Mouse (Mus musculus): ENCODE measurements at regions not wholly inside any gene's neighbourhood (a gene's known extent, or its start where the extent isn't known, plus 50 kb on each side); places are given as distances from the start of the nearest gene placed in this dataset.

DNA sequence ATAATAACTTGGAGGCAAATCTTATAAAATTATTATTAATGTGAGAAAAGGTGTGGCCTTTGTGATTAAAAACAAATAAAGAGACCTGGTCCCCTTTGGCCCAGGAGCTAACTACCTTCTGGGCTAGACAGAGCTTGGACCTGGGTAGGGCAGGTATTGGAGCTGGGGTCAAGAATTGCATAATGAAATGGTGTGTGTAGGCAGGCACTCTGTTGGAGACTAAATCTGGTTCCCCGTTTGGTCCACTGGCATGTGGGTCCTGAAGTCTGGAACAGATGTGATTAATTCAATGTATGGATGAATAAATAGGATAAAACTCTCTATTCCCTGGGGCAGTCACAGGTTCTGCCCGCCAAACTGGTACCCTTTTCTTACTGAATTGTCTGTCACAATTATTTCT is 301.3 kb upstream of the Clnk start:
- Histone ChIP-seq H3K9me3 (ENCODE audit: control insufficient read depth, low read length) (no peaks in the 10 kb centered on the region), H3K27me3 (replicated peaks; ENCODE audit: control insufficient read depth, insufficient read depth, low read length) (no peaks in the 10 kb centered on the region), H3K4me2 (ENCODE audit: low read depth, low read length) (no peak overlapping the region), H3K36me3 (ENCODE audit: control insufficient read depth, insufficient read depth, low read length) (no peaks in the 10 kb centered on the region), H3K9ac (ENCODE audit: low read depth, low read length) (no peak overlapping the region), H3K4me3 (ENCODE audit: low read depth, low read length) (no peak overlapping the region), H3K4me1 (ENCODE audit: control insufficient read depth, insufficient read depth, low read length) (no peaks in the 10 kb centered on the region), H3K27ac (replicated peaks; ENCODE audit: low read depth, low read length) (no peak overlapping the region)
- WGBS, result 35% methylated on average over 2 of the region's 2 CpGs
- ATAC-seq (ENCODE audit: low read depth), result no peak
- no peak for DNase-seq (ENCODE audit: low spot score)

DNA sequence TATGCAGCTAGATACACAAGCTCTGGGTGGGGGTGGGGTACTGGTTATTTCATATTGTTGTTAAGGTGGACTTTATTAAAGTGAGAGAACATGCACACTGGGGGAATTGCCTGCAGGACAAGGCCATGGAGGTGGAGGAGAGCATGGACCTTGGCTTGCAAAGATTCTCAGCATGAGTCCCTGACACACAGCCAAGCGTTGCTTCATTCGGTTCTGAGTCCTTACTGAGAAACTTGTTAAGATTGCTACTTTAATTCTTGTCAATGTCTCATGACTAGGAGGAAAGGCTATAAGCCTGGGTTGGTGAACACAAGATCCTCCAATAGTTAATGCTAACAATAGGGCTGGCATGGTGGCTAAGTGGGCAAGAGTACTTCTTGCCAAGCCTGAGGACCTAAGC is 300.3 kb upstream of the Clnk start:
- no peak overlapping the region for H3K27ac ChIP-seq (replicated peaks; ENCODE audit: low read depth, low read length)
- no peak for DNase-seq (ENCODE audit: low spot score)
- no peak overlapping the region for H3K9ac ChIP-seq (ENCODE audit: low read depth, low read length)
- H3K4me3 ChIP-seq (ENCODE audit: low read depth, low read length), result no peak overlapping the region
- no peak overlapping the region for H3K4me2 ChIP-seq (ENCODE audit: low read depth, low read length)
- no peaks in the 10 kb centered on the region for H3K9me3 ChIP-seq (ENCODE audit: control insufficient read depth, low read length)
- no peaks in the 10 kb centered on the region for H3K36me3 ChIP-seq (ENCODE audit: control insufficient read depth, insufficient read depth, low read length)
- WGBS, result 98% methylated on average over 2 of the region's 2 CpGs
- ATAC-seq (ENCODE audit: low read depth), result no peak
- H3K4me1 ChIP-seq (ENCODE audit: control insufficient read depth, insufficient read depth, low read length), result no peaks in the 10 kb centered on the region
- H3K27me3 ChIP-seq (replicated peaks; ENCODE audit: control insufficient read depth, insufficient read depth, low read length), result no peaks in the 10 kb centered on the region

DNA sequence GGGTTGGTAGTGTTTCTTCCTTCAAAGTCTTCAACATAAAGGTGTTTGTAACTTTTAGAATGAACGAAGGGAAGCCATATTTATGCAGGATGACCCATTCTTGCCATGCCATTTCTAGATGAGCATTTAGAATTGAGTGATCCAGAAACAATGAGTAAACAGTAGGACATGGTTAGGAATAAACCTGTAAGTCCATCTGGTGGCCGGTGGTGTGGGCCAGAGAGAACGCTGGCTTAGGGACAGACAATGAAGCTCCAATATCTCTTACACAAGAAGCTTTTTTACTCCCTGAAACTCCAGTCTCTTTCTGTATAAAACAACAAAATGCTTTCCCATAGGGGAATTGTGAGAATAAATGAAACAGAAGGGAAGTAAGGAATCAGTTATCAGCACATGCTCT is 296.9 kb upstream of the Clnk start:
- no peak for ATAC-seq (ENCODE audit: low read depth)
- no peak overlapping the region for H3K4me2 ChIP-seq (ENCODE audit: low read depth, low read length)
- 95% methylated on average over 3 of the region's 3 CpGs for WGBS

DNA sequence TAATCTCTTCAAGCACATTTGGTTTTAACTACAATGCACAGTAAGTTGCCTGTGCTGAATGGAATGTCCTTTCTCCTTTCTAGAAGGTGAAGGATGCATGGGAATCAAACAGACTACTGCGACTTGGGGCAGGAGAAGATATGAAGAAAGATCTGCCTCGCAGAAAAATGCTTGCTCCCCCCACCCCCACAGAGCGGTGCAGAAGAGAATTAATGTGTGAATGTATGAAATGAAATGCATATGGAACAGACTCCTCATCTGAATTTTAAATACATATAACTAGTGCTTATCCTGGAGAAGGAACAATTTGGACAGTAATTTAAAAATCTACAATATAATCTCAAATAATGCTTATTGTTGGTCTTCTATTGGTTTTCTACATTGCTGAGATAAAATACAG is 283.0 kb upstream of the Clnk start:
- Histone ChIP-seq H3K9me3 (ENCODE audit: control insufficient read depth, low read length) (no peaks in the 10 kb centered on the region), H3K4me3 (ENCODE audit: low read depth, low read length) (no peak overlapping the region), H3K27me3 (replicated peaks; ENCODE audit: control insufficient read depth, insufficient read depth, low read length) (no peaks in the 10 kb centered on the region), H3K27ac (replicated peaks; ENCODE audit: low read depth, low read length) (no peak overlapping the region), H3K4me1 (ENCODE audit: control insufficient read depth, insufficient read depth, low read length) (no peaks in the 10 kb centered on the region), H3K36me3 (ENCODE audit: control insufficient read depth, insufficient read depth, low read length) (no peaks in the 10 kb centered on the region), H3K9ac (ENCODE audit: low read depth, low read length) (no peak overlapping the region), H3K4me2 (ENCODE audit: low read depth, low read length) (no peak overlapping the region)
- DNase-seq (ENCODE audit: low spot score) (no peak), ATAC-seq (ENCODE audit: low read depth) (no peak)
- WGBS, result 85% methylated on average over 3 of the region's 3 CpGs

More for the DNA sequence above, 296.9 kb upstream of the Clnk start:
- no peaks in the 10 kb centered on the region for H3K4me1 ChIP-seq (ENCODE audit: control insufficient read depth, insufficient read depth, low read length)
- H3K36me3 ChIP-seq (ENCODE audit: control insufficient read depth, insufficient read depth, low read length), result no peaks in the 10 kb centered on the region
- DNase-seq (ENCODE audit: low spot score), result no peak
- no peaks in the 10 kb centered on the region for H3K27me3 ChIP-seq (replicated peaks; ENCODE audit: control insufficient read depth, insufficient read depth, low read length)
- no peak overlapping the region for H3K27ac ChIP-seq (replicated peaks; ENCODE audit: low read depth, low read length)
- H3K9ac ChIP-seq (ENCODE audit: low read depth, low read length), result no peak overlapping the region
- H3K9me3 ChIP-seq (ENCODE audit: control insufficient read depth, low read length), result no peaks in the 10 kb centered on the region
- H3K4me3 ChIP-seq (ENCODE audit: low read depth, low read length), result no peak overlapping the region

DNA sequence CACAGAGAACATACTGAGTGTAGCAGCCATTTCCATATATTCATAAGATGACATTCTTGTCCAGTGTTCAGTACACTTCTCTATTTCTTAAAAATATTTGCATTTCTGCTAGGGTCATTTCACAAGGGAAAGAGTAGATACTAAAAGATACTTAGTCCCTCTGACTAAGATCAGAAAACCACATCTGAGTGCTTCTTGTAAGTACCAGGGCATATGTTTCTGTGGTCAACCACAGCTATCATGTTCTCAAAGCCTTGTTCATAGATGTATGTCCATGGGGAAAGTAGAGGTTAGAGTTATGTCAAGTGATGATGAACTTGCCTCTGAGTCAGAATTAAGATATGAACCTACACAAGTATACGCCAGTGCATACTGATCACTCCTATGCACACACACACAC is 279.2 kb upstream of the Clnk start:
- DNase-seq (ENCODE audit: low spot score) (peak; percentile 41), ATAC-seq (ENCODE audit: low read depth) (no peak)
- H3K27ac ChIP-seq (replicated peaks; ENCODE audit: low read depth, low read length), result no peak overlapping the region
- no peaks in the 10 kb centered on the region for H3K36me3 ChIP-seq (ENCODE audit: control insufficient read depth, insufficient read depth, low read length)
- WGBS, result 88% methylated on average over 1 of the region's 1 CpGs
- H3K4me1 ChIP-seq (ENCODE audit: control insufficient read depth, insufficient read depth, low read length), result no peaks in the 10 kb centered on the region
- no peak overlapping the region for H3K9ac ChIP-seq (ENCODE audit: low read depth, low read length)
- no peak overlapping the region for H3K4me2 ChIP-seq (ENCODE audit: low read depth, low read length)
- H3K4me3 ChIP-seq (ENCODE audit: low read depth, low read length), result no peak overlapping the region
- no peaks in the 10 kb centered on the region for H3K9me3 ChIP-seq (ENCODE audit: control insufficient read depth, low read length)
- no peaks in the 10 kb centered on the region for H3K27me3 ChIP-seq (replicated peaks; ENCODE audit: control insufficient read depth, insufficient read depth, low read length)

DNA sequence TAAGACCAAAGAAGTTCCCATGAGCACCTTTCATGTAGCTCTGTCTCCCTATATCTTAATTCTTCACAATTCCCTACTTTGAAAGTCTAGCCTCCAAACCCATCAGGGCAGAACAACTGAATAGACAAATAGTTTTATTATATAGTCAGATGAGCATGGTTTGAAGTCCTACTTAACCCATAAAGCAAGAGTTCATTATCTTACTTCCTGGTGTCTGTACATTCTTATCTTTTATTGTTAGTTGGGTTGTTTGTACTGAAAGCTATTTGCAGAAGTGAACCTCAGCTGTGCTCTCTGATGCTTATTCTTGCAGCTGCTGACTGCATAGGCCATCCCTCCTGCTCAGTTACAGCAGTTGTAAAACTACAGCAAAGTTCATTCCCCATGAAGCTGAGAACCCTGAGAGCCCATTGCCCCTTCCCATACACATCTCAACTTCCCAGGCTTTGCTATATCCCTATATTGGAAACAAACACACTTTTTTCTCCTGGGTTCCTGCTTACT is 276.7 kb upstream of the Clnk start:
- Histone ChIP-seq H3K4me2 (ENCODE audit: low read depth, low read length) (no peak overlapping the region), H3K27me3 (replicated peaks; ENCODE audit: control insufficient read depth, insufficient read depth, low read length) (no peaks in the 10 kb centered on the region), H3K4me3 (ENCODE audit: low read depth, low read length) (no peak overlapping the region), H3K36me3 (ENCODE audit: control insufficient read depth, insufficient read depth, low read length) (no peaks in the 10 kb centered on the region), H3K27ac (replicated peaks; ENCODE audit: low read depth, low read length) (no peak overlapping the region), H3K9me3 (ENCODE audit: control insufficient read depth, low read length) (no peaks in the 10 kb centered on the region), H3K4me1 (ENCODE audit: control insufficient read depth, insufficient read depth, low read length) (no peaks in the 10 kb centered on the region), H3K9ac (ENCODE audit: low read depth, low read length) (no peak overlapping the region)
- ATAC-seq (ENCODE audit: low read depth) (no peak), DNase-seq (ENCODE audit: low spot score) (no peak)

DNA sequence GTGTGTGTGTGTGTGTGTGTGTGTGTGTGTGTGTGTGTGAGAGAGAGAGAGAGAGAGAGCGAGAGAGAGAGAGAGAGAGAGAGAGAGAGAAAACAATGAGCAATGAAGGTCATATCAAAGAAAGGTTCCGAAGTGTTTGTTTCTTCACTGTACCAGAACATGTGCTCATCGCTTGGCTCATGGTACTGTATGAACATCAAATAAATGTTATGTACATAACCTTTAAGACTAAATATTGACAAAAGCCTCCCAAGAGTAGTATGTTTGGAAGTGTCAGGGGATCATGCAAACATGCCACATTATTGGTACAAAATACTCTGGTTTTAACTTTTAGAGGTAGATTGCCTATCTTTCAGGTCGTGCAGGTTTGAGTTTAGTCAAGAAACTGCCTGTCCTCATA is 275.3 kb upstream of the Clnk start:
- DNase-seq (ENCODE audit: low spot score) (no peak), ATAC-seq (ENCODE audit: low read depth) (no peak)
- Histone ChIP-seq H3K27ac (replicated peaks; ENCODE audit: low read depth, low read length) (no peak overlapping the region), H3K27me3 (replicated peaks; ENCODE audit: control insufficient read depth, insufficient read depth, low read length) (no peaks in the 10 kb centered on the region), H3K9ac (ENCODE audit: low read depth, low read length) (no peak overlapping the region), H3K9me3 (ENCODE audit: control insufficient read depth, low read length) (no peaks in the 10 kb centered on the region), H3K36me3 (ENCODE audit: control insufficient read depth, insufficient read depth, low read length) (no peaks in the 10 kb centered on the region), H3K4me2 (ENCODE audit: low read depth, low read length) (no peak overlapping the region), H3K4me1 (ENCODE audit: control insufficient read depth, insufficient read depth, low read length) (no peaks in the 10 kb centered on the region), H3K4me3 (ENCODE audit: low read depth, low read length) (no peak overlapping the region)
- 85% methylated on average over 4 of the region's 4 CpGs for WGBS

DNA sequence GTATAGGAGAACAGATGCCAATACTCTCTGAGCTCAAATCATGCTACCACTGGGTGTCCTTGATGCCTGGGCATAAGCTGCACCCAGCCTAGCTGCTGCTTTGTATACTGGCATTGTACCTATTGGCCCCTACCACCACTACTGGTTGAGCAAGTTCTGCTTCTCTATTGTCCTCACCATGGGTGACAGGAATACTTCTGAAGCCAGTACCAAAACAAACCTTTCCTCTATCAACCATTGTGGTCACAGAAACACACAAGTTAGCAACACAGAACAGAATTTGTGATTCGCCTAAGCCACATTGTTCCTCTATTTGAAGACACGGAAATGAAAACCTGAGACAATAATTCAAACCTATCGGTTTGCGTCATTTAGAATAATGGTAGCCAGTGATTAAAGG is 274.3 kb upstream of the Clnk start:
- Histone ChIP-seq H3K9me3 (ENCODE audit: control insufficient read depth, low read length) (no peaks in the 10 kb centered on the region), H3K36me3 (ENCODE audit: control insufficient read depth, insufficient read depth, low read length) (no peaks in the 10 kb centered on the region), H3K4me2 (ENCODE audit: low read depth, low read length) (no peak overlapping the region), H3K4me3 (ENCODE audit: low read depth, low read length) (no peak overlapping the region), H3K27me3 (replicated peaks; ENCODE audit: control insufficient read depth, insufficient read depth, low read length) (no peaks in the 10 kb centered on the region), H3K9ac (ENCODE audit: low read depth, low read length) (no peak overlapping the region), H3K27ac (replicated peaks; ENCODE audit: low read depth, low read length) (no peak overlapping the region), H3K4me1 (ENCODE audit: control insufficient read depth, insufficient read depth, low read length) (no peaks in the 10 kb centered on the region)
- ATAC-seq (ENCODE audit: low read depth) (no peak), DNase-seq (ENCODE audit: low spot score) (no peak)
- WGBS, result 68% methylated on average over 4 of the region's 4 CpGs

DNA sequence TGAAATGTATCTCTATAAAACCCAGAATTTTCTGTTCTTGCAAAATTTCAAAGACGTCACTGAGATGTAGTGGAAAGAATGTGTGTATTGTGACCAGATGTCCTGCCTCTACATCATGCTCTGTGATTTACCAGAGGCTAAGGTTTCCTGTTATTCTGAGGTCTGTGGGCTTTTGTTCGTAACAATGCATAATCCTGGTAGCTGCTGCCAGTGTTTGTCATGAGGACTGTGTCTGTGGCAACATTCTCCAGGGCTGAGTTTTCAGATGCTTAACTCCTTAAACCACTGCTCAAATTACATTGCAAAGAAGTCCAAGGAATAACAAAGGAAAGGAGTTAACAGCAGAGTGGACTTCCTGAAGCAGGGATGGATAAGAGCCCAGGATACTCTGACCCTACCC is 269.0 kb upstream of the Clnk start:
- Histone ChIP-seq H3K4me3 (ENCODE audit: low read depth, low read length) (no peak overlapping the region), H3K27me3 (replicated peaks; ENCODE audit: control insufficient read depth, insufficient read depth, low read length) (no peaks in the 10 kb centered on the region), H3K4me2 (ENCODE audit: low read depth, low read length) (no peak overlapping the region), H3K27ac (replicated peaks; ENCODE audit: low read depth, low read length) (no peak overlapping the region), H3K4me1 (ENCODE audit: control insufficient read depth, insufficient read depth, low read length) (peaks cover 4% of the 10 kb centered on the region; the same call in 1 of the 2 replicates), H3K9ac (ENCODE audit: low read depth, low read length) (no peak overlapping the region), H3K9me3 (ENCODE audit: control insufficient read depth, low read length) (no peaks in the 10 kb centered on the region), H3K36me3 (ENCODE audit: control insufficient read depth, insufficient read depth, low read length) (no peaks in the 10 kb centered on the region)
- WGBS, result 15% methylated on average over 2 of the region's 2 CpGs
- ATAC-seq (ENCODE audit: low read depth) (peak; percentile 90), DNase-seq (ENCODE audit: low spot score) (peak; percentile 83)
